Mouse (Mus musculus) stomach, embryonic 16.5 days (tissue): ENCODE results near the gene Gria2. TPM values are rescaled to one million over a fixed set of nuclear protein-coding genes. Genes with fewer than 3 reads are reported as not detected.
A peak's percentile ranks its signal among the peaks of the same experiment; 100 is the strongest.

Source experiments
- ATAC-seq: fragments of 200-750 bp; cut with Nextera tagmentation; 2 replicates; pipeline ENCODE4 v1.8.0; 2017; ENCODE audit warnings: moderate number of reproducible peaks, moderate TSS enrichment; ENCODE audit not compliant: insufficient read depth, low FRiP score
- H3K27ac ChIP-seq: fragments of 300-500 bp; sonication (generic); 2 replicates; pipeline ENCODE4 v1.5.1; 2014; ENCODE audit warnings: low read length
- H3K27me3 ChIP-seq: fragments of 300-500 bp; sonication (generic); 2 replicates; pipeline ENCODE4 v1.6.1; 2014; ENCODE audit warnings: low read length, control low read depth, mixed read lengths; ENCODE audit not compliant: control insufficient read depth, insufficient read depth
- H3K36me3 ChIP-seq: fragments of 300-500 bp; sonication (generic); 2 replicates; pipeline ENCODE4 v1.6.1; 2014; ENCODE audit warnings: low read length; ENCODE audit not compliant: control insufficient read depth, insufficient read depth
- H3K4me1 ChIP-seq: fragments of 300-500 bp; sonication (generic); 2 replicates; pipeline ENCODE4 v1.6.1; 2014; ENCODE audit warnings: low read length, control low read depth, mixed read lengths; ENCODE audit not compliant: control insufficient read depth, insufficient read depth
- H3K4me2 ChIP-seq: fragments of 300-500 bp; sonication (generic); 2 replicates; pipeline ENCODE4 v1.6.1; 2014; ENCODE audit warnings: low read depth, low read length, mixed read lengths
- H3K4me3 ChIP-seq: fragments of 300-500 bp; sonication (generic); replicated peaks from 2 replicates; pipeline ENCODE4 v1.5.1; 2014; ENCODE audit warnings: mild to moderate bottlenecking, low read length
- H3K9ac ChIP-seq: fragments of 300-500 bp; sonication (generic); 2 replicates; pipeline ENCODE4 v1.6.1; 2014; ENCODE audit warnings: low read length
- H3K9me3 ChIP-seq: fragments of 300-500 bp; sonication (generic); replicated peaks from 2 replicates; pipeline ENCODE4 v1.6.1; 2016; ENCODE audit warnings: low read length, control low read depth; ENCODE audit not compliant: control insufficient read depth
- WGBS: fragments of 180-500 bp; shearing (Covaris S2); extraction: QIAGEN DNeasy Blood & Tissue Kit; methylation state at CpG from one replicate; pipeline ENCODE4 v1.1.7; 2014; 5-methylcytosine and 5-hydroxymethylcytosine counted together
- polyA plus RNA-seq: library from polyadenylated mRNA; unstranded; fragments of >200 nt; fragmentation: Nextera tagmentation; extraction: Ambion mirVana; gene quantifications from 2 replicates; pipeline ENCODE4 v1.2.1, GENCODE M21; 2015

The Gria2 gene
- 2.8 and 3.1 TPM in 2 replicates for polyA plus RNA-seq

GRCm38 (mm10) chr3:80802596-80803081, at the start of gene Gria2:
TSS of gene Gria2 (minus strand) at chr3:80802835.
- H3K27ac ChIP-seq: no peak within 1 kb of the TSS
- under 1% methylated on average over 32 of the region's 35 CpGs for WGBS

DNA sequence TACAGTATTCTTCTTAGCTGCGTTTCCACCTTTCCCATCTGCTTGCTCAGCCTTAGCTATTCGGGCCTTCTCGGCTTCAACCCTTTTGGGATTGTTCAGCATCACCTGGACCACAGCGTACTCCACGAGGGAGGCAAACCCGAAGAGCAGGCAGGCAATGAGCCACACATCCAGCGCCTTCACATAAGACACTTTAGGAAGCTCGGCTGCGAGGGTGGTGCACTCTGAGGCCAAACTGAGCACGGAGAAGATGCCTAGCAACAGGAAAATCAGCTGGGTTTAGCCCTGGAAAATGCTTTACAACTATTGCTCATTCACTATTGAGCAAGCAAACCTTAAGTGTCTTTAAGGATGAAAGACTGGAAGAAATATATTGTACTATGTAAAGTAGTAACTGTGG, 48.3 kb upstream of the Gria2 start:
- no peak for ATAC-seq
- 83% methylated on average over 10 of the region's 10 CpGs for WGBS
- no peaks in the 10 kb centered on the region for H3K9me3 ChIP-seq

More at GRCm38 (mm10) chr3:80802596-80803081, at the start of gene Gria2:
- Histone ChIP-seq H3K4me2 (peak within 1 kb of the TSS; percentile 61), H3K9me3 (no peaks in the 10 kb centered on the region), H3K4me3 (peak within 1 kb of the TSS; percentile 40), H3K36me3 (no peaks in the 10 kb centered on the region), H3K4me1 (no peaks in the 10 kb centered on the region; the same call in 1 of the 2 replicates), H3K9ac (no peak within 1 kb of the TSS), H3K27me3 (peaks cover 26% of the 10 kb centered on the region)
- peak; percentile 91 for ATAC-seq

GRCm38 (mm10) chr3:80845634-80846033, 43.0 kb upstream of the Gria2 start:
- no peak overlapping the region for H3K27ac ChIP-seq
- no peak for ATAC-seq

More for the DNA sequence above, 48.3 kb upstream of the Gria2 start:
- Histone ChIP-seq H3K36me3 (no peaks in the 10 kb centered on the region), H3K9ac (no peak overlapping the region), H3K4me3 (no peak overlapping the region), H3K4me2 (no peak overlapping the region), H3K27me3 (no peaks in the 10 kb centered on the region), H3K27ac (no peak overlapping the region), H3K4me1 (no peaks in the 10 kb centered on the region)

GRCm38 (mm10) chr3:80839845-80840244, 37.2 kb upstream of the Gria2 start:
- Histone ChIP-seq H3K9me3 (no peaks in the 10 kb centered on the region), H3K4me2 (no peak overlapping the region), H3K36me3 (no peaks in the 10 kb centered on the region), H3K27ac (no peak overlapping the region), H3K9ac (no peak overlapping the region), H3K4me1 (no peaks in the 10 kb centered on the region), H3K4me3 (no peak overlapping the region), H3K27me3 (no peaks in the 10 kb centered on the region)
- ATAC-seq: no peak
- WGBS: 73% methylated on average over 5 of the region's 5 CpGs

More at GRCm38 (mm10) chr3:80845634-80846033, 43.0 kb upstream of the Gria2 start:
- H3K27me3 ChIP-seq: no peaks in the 10 kb centered on the region
- no peak overlapping the region for H3K9ac ChIP-seq
- H3K4me2 ChIP-seq: no peak overlapping the region
- WGBS: 72% methylated on average over 2 of the region's 2 CpGs
- H3K4me3 ChIP-seq: no peak overlapping the region
- H3K4me1 ChIP-seq: no peaks in the 10 kb centered on the region
- no peaks in the 10 kb centered on the region for H3K9me3 ChIP-seq
- no peaks in the 10 kb centered on the region for H3K36me3 ChIP-seq

DNA sequence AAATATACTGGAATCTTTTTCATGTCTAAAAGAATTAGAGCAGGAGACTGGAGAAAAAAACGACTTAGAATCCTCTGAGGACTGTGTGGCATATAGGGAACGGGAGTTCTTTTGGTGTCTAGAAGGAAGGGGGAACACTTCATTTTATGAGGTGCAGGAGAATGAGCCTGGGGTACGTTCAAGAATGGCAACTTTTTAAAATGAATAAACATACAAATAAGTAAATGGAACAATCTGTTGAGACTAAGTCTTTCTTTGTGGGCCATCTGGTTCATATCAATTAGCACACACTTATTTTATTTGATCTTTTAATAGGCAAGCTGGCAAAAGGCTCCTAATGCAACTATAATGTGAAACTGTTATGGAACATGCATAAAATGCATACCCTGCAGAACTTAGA, 34.9 kb upstream of the Gria2 start:
- no peak overlapping the region for H3K4me3 ChIP-seq
- 50% methylated on average over 3 of the region's 3 CpGs for WGBS
- no peak overlapping the region for H3K27ac ChIP-seq
- no peak overlapping the region for H3K4me2 ChIP-seq
- no peaks in the 10 kb centered on the region for H3K27me3 ChIP-seq
- no peaks in the 10 kb centered on the region for H3K4me1 ChIP-seq
- H3K9ac ChIP-seq: no peak overlapping the region
- H3K36me3 ChIP-seq: no peaks in the 10 kb centered on the region
- no peak for ATAC-seq
- no peaks in the 10 kb centered on the region for H3K9me3 ChIP-seq

DNA sequence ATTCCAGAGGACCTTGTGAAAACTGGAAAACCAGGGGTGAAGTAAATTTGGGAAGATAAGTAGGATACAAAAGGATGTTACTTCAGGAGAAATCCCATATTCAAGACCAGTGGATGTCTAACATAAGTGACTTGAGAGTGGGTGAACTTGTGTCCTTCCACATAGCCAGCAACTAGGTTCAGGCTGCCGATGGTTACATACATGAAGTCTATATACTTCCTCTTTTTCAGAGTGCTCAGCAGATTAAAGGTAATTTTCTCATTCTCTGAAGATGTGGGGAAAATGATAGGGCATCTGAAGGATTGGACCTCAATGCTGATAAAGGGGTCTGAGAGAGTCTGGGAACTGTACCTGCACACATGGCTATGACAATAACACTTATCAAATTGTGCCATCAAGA, 21.3 kb upstream of the Gria2 start:
- Histone ChIP-seq H3K36me3 (no peaks in the 10 kb centered on the region), H3K4me3 (no peak overlapping the region), H3K27me3 (no peaks in the 10 kb centered on the region), H3K4me2 (no peak overlapping the region), H3K9ac (no peak overlapping the region), H3K27ac (no peak overlapping the region), H3K9me3 (no peaks in the 10 kb centered on the region), H3K4me1 (no peaks in the 10 kb centered on the region)
- no peak for ATAC-seq
- WGBS: 94% methylated on average over 1 of the region's 1 CpGs

DNA sequence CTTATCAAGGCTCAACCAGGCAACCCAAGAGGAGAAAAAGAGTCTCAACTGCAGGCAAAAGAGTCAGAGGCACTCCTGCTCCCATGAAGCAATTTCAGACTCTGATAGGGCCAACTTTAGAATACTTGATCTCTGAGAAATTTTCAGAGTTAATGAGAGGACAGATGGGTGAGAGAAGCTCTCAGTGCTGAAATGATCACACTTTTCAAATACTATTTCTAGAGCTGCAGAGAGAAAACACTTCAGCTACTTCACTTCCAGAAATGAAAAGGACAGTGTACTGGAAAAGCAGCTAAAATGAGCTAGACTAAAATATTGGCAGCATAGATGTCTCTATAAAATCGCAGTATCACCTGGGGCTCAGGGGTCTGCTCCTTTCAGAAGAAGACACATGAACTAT, 16.0 kb upstream of the Gria2 start:
- Histone ChIP-seq H3K9me3 (no peaks in the 10 kb centered on the region), H3K4me2 (no peak overlapping the region), H3K27ac (no peak overlapping the region), H3K36me3 (no peaks in the 10 kb centered on the region), H3K27me3 (no peaks in the 10 kb centered on the region), H3K9ac (no peak overlapping the region), H3K4me3 (no peak overlapping the region), H3K4me1 (no peaks in the 10 kb centered on the region)
- no peak for ATAC-seq
- WGBS: 94% methylated on average over 1 of the region's 1 CpGs

- Histone ChIP-seq H3K27ac (no peak overlapping the region), H3K4me1 (no peaks in the 10 kb centered on the region), H3K4me2 (no peak overlapping the region), H3K4me3 (no peak overlapping the region), H3K27me3 (no peaks in the 10 kb centered on the region), H3K9me3 (no peaks in the 10 kb centered on the region), H3K36me3 (no peaks in the 10 kb centered on the region), H3K9ac (no peak overlapping the region)
- ATAC-seq: no peak
These were observed 11.1 kb upstream of the Gria2 start for GRCm38 (mm10) chr3:80813734-80814133.

DNA sequence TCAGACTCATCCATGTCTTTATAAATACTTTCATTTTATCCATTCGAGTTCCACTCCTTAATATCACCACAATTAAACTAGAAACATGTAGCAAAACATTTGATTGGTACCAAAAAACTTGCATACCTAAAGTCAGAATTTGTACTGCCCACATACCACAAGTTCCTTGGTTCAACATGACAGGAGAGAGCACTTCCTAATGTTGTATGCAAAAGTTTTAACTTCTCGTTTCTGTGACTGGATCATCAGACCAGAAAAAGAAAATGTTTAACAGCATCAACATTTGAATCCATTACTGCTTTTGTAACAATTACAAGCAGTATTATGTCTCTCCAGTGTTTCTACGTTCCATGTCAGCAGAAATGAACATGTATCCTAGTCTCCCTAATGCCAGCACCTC, 9.6 kb upstream of the Gria2 start:
- Histone ChIP-seq H3K27me3 (no peaks in the 10 kb centered on the region), H3K4me3 (no peak overlapping the region), H3K27ac (no peak overlapping the region), H3K9me3 (no peaks in the 10 kb centered on the region), H3K9ac (no peak overlapping the region), H3K36me3 (no peaks in the 10 kb centered on the region), H3K4me2 (no peak overlapping the region), H3K4me1 (no peaks in the 10 kb centered on the region)
- ATAC-seq: no peak
- 68% methylated on average over 3 of the region's 3 CpGs for WGBS
